Mouse (Mus musculus) intestine, postnatal 0 days (tissue): ENCODE data around the gene Polk. TPM values are rescaled to one million over a fixed set of nuclear protein-coding genes. Genes with fewer than 3 reads are reported as not detected.

Source experiments
- ATAC-seq: fragments of 200-750 bp; cut with Nextera tagmentation; 2 replicates; pipeline ENCODE4 v1.8.0; 2017; ENCODE audit warnings: mild to moderate bottlenecking, moderate TSS enrichment, moderate library complexity
- H3K27ac ChIP-seq: fragments of 300-500 bp; sonication (generic); 2 replicates; pipeline ENCODE4 v1.5.1; 2014; ENCODE audit warnings: mild to moderate bottlenecking, low read depth, low read length, moderate library complexity
- H3K27me3 ChIP-seq: fragments of 300-500 bp; sonication (generic); replicated peaks from 2 replicates; pipeline ENCODE4 v1.6.1; 2014; ENCODE audit warnings: low read length, mixed read lengths; ENCODE audit not compliant: control insufficient read depth, insufficient read depth
- H3K36me3 ChIP-seq: fragments of 300-500 bp; sonication (generic); 2 replicates; pipeline ENCODE4 v1.6.1; 2014; ENCODE audit warnings: mild to moderate bottlenecking, moderate library complexity; ENCODE audit not compliant: control insufficient read depth, insufficient read depth
- H3K4me1 ChIP-seq: fragments of 300-500 bp; sonication (generic); replicated peaks from 2 replicates; pipeline ENCODE4 v1.6.1; 2014; ENCODE audit warnings: antibody characterized with exemption, low read length, mixed read lengths; ENCODE audit not compliant: control insufficient read depth, insufficient read depth
- H3K4me2 ChIP-seq: fragments of 300-500 bp; sonication (generic); replicated peaks from 2 replicates; pipeline ENCODE4 v1.6.1; 2014; ENCODE audit warnings: low read depth, mild to moderate bottlenecking, moderate library complexity
- H3K4me3 ChIP-seq: fragments of 300-500 bp; sonication (generic); 2 replicates; pipeline ENCODE4 v1.5.1; 2014; ENCODE audit warnings: low read depth, low read length
- H3K9ac ChIP-seq: fragments of 300-500 bp; sonication (generic); 2 replicates; pipeline ENCODE4 v1.6.1; 2014; ENCODE audit warnings: mild to moderate bottlenecking, low read depth, low read length
- H3K9me3 ChIP-seq: fragments of 300-500 bp; sonication (generic); 2 replicates; pipeline ENCODE4 v1.6.1; 2016; ENCODE audit warnings: mixed run types; ENCODE audit not compliant: control insufficient read depth
- CTCF ChIP-seq: sonication (generic); IDR thresholded peaks from 2 replicates; pipeline ENCODE4 v1.5.1; 2016; ENCODE audit warnings: low read depth, mild to moderate bottlenecking, control low read depth, antibody characterized with exemption, moderate library complexity
- WGBS: fragments of 180-500 bp; shearing (Covaris S2); extraction: QIAGEN DNeasy Blood & Tissue Kit; methylation state at CpG from one replicate; pipeline ENCODE4 v1.1.7; 2014; 5-methylcytosine and 5-hydroxymethylcytosine counted together
- polyA plus RNA-seq: library from polyadenylated mRNA; unstranded; fragments of >200 nt; fragmentation: Nextera tagmentation; extraction: Ambion mirVana; gene quantifications from 2 replicates; pipeline ENCODE4 v1.2.1, GENCODE M21; 2015

Gene Polk
- polyA plus RNA-seq, 1 experiment from 2014 or later: 2.1 TPM

- no peaks in the 10 kb centered on the region for H3K9me3 ChIP-seq
These were observed 8.6 kb downstream of the Polk start for GRCm38 (mm10) chr13:96533742-96534141.

GRCm38 (mm10) chr13:96532176-96532575, 10.2 kb downstream of the Polk start:
- Histone ChIP-seq H3K4me1 (no peaks in the 10 kb centered on the region), H3K4me3 (no peak overlapping the region), H3K4me2 (no peak overlapping the region), H3K27me3 (no peaks in the 10 kb centered on the region), H3K27ac (no peak overlapping the region), H3K36me3 (no peaks in the 10 kb centered on the region; the same call in 1 of the 2 replicates), H3K9ac (no peak overlapping the region), H3K9me3 (no peaks in the 10 kb centered on the region)
- WGBS: 90% methylated on average over 6 of the region's 6 CpGs
- no peak for TF ChIP-seq CTCF
- no peak for ATAC-seq

More at GRCm38 (mm10) chr13:96533742-96534141, 8.6 kb downstream of the Polk start:
- Histone ChIP-seq H3K36me3 (no peaks in the 10 kb centered on the region), H3K4me1 (no peaks in the 10 kb centered on the region), H3K4me2 (no peak overlapping the region), H3K27ac (no peak overlapping the region), H3K9ac (no peak overlapping the region), H3K4me3 (no peak overlapping the region), H3K27me3 (no peaks in the 10 kb centered on the region)
- WGBS: 63% methylated on average over 2 of the region's 2 CpGs
- ATAC-seq: no peak
- TF ChIP-seq CTCF: no peak

GRCm38 (mm10) chr13:96530064-96530463, 12.3 kb downstream of the Polk start:
- Histone ChIP-seq H3K9me3 (no peaks in the 10 kb centered on the region), H3K4me3 (no peak overlapping the region), H3K27me3 (no peaks in the 10 kb centered on the region), H3K4me2 (no peak overlapping the region), H3K27ac (no peak overlapping the region; the same call in 1 of the 2 replicates), H3K9ac (no peak overlapping the region), H3K36me3 (no peaks in the 10 kb centered on the region; the same call in 1 of the 2 replicates), H3K4me1 (no peaks in the 10 kb centered on the region)
- no peak for ATAC-seq
- WGBS: 89% methylated on average over 9 of the region's 9 CpGs
- TF ChIP-seq CTCF: no peak

GRCm38 (mm10) chr13:96529542-96529941, 12.8 kb downstream of the Polk start:
- 86% methylated on average over 3 of the region's 3 CpGs for WGBS
- no peak for TF ChIP-seq CTCF
- Histone ChIP-seq H3K4me1 (no peaks in the 10 kb centered on the region), H3K27ac (no peak overlapping the region), H3K4me2 (no peak overlapping the region), H3K9ac (no peak overlapping the region), H3K9me3 (no peaks in the 10 kb centered on the region), H3K36me3 (no peaks in the 10 kb centered on the region; the same call in 1 of the 2 replicates), H3K4me3 (no peak overlapping the region), H3K27me3 (no peaks in the 10 kb centered on the region)
- no peak for ATAC-seq

GRCm38 (mm10) chr13:96528776-96529175, 13.6 kb downstream of the Polk start:
- Histone ChIP-seq H3K4me1 (no peaks in the 10 kb centered on the region), H3K27me3 (no peaks in the 10 kb centered on the region), H3K9me3 (no peaks in the 10 kb centered on the region), H3K27ac (no peak overlapping the region), H3K4me3 (no peak overlapping the region), H3K9ac (no peak overlapping the region), H3K36me3 (no peaks in the 10 kb centered on the region; the same call in 1 of the 2 replicates), H3K4me2 (no peak overlapping the region)
- WGBS: 87% methylated on average over 3 of the region's 3 CpGs
- no peak for ATAC-seq
- no peak for TF ChIP-seq CTCF

GRCm38 (mm10) chr13:96527856-96528255, 14.5 kb downstream of the Polk start:
- H3K27me3 ChIP-seq: no peaks in the 10 kb centered on the region
- H3K9me3 ChIP-seq: no peaks in the 10 kb centered on the region
- ATAC-seq: no peak
- WGBS: 82% methylated on average over 11 of the region's 11 CpGs
- no peak overlapping the region for H3K4me3 ChIP-seq
- no peak overlapping the region for H3K4me2 ChIP-seq
- H3K4me1 ChIP-seq: no peaks in the 10 kb centered on the region
- no peak overlapping the region for H3K27ac ChIP-seq
- no peak overlapping the region for H3K9ac ChIP-seq
- no peak for TF ChIP-seq CTCF
- no peaks in the 10 kb centered on the region; the same call in 1 of the 2 replicates for H3K36me3 ChIP-seq

- no peak overlapping the region for H3K27ac ChIP-seq
- ATAC-seq: no peak
- no peaks in the 10 kb centered on the region for H3K27me3 ChIP-seq
- H3K4me1 ChIP-seq: no peaks in the 10 kb centered on the region
- H3K36me3 ChIP-seq: no peaks in the 10 kb centered on the region; the same call in 1 of the 2 replicates
- H3K4me2 ChIP-seq: no peak overlapping the region
- H3K9ac ChIP-seq: no peak overlapping the region
- H3K4me3 ChIP-seq: no peak overlapping the region
- H3K9me3 ChIP-seq: no peaks in the 10 kb centered on the region
- 90% methylated on average over 3 of the region's 3 CpGs for WGBS
- TF ChIP-seq CTCF: no peak
These were observed 15.4 kb downstream of the Polk start for GRCm38 (mm10) chr13:96527022-96527421.
